Mouse (Mus musculus): ENCODE data around the gene Rdh9.

Gene Rdh9

GRCm38 (mm10) chr10:127776011-127776410 is at the start of gene Rdh9:
Gene Rdh9, plus strand, starts transcription at chr10:127776386.
- DNase-seq = no peak

- peak; percentile 56 to 68 for DNase-seq
Observed at GRCm38 (mm10) chr10:127728437-127728836, 47.7 kb upstream of the Rdh9 start.

GRCm38 (mm10) chr10:127730285-127730932 is 45.8 kb upstream of the Rdh9 start:
- no peak for DNase-seq

GRCm38 (mm10) chr10:127730933-127731310 is 45.3 kb upstream of the Rdh9 start:
- no peak for DNase-seq

- DNase-seq = no peak
Observed at GRCm38 (mm10) chr10:127731397-127731796, 44.8 kb upstream of the Rdh9 start.

- DNase-seq = peak; percentile 66 to 67
Observed at GRCm38 (mm10) chr10:127734434-127734833, 41.8 kb upstream of the Rdh9 start.

GRCm38 (mm10) chr10:127736266-127736665 is 39.9 kb upstream of the Rdh9 start:
- no peak for DNase-seq

- DNase-seq = no peak
Observed at GRCm38 (mm10) chr10:127736916-127737315, 39.3 kb upstream of the Rdh9 start.

- DNase-seq = no peak
Observed at GRCm38 (mm10) chr10:127737552-127737951, 38.6 kb upstream of the Rdh9 start.

GRCm38 (mm10) chr10:127738151-127738882 is 37.9 kb upstream of the Rdh9 start:
- peak; percentile 48 to 57 for DNase-seq

- peak; percentile 82 to 86 for DNase-seq
Observed at GRCm38 (mm10) chr10:127739083-127739660, 37.0 kb upstream of the Rdh9 start, which contains the start of gene Zbtb39. Gene Zbtb39, plus strand, starts transcription at chr10:127739538.

GRCm38 (mm10) chr10:127739661-127740161 is 36.5 kb upstream of the Rdh9 start:
- peak in 1 of 2 experiments; percentile 49 for DNase-seq

- DNase-seq = peak; percentile 51 to 78
Observed at GRCm38 (mm10) chr10:127744661-127745060, 31.5 kb upstream of the Rdh9 start.

GRCm38 (mm10) chr10:127745886-127746285 is 30.3 kb upstream of the Rdh9 start:
- no peak for DNase-seq

GRCm38 (mm10) chr10:127747254-127747653 is 28.9 kb upstream of the Rdh9 start:
- no peak for DNase-seq

GRCm38 (mm10) chr10:127748847-127749612 is 27.2 kb upstream of the Rdh9 start:
- no peak for DNase-seq

- DNase-seq = no peak
Observed at GRCm38 (mm10) chr10:127750136-127750777, 25.9 kb upstream of the Rdh9 start.

- no peak for DNase-seq
Observed at GRCm38 (mm10) chr10:127751548-127751947, 24.6 kb upstream of the Rdh9 start, which contains the start of gene Gpr182. Gene Gpr182, minus strand, starts transcription at chr10:127751732.

- peak; percentile 48 to 51 for DNase-seq
Observed at GRCm38 (mm10) chr10:127754566-127755166, 21.5 kb upstream of the Rdh9 start.

GRCm38 (mm10) chr10:127755246-127755645 is 20.9 kb upstream of the Rdh9 start:
- no peak for DNase-seq

GRCm38 (mm10) chr10:127755770-127756468 is 20.3 kb upstream of the Rdh9 start:
- DNase-seq = peak in 1 of 2 experiments; percentile 1

All from cerebellum, postnatal 14 days (tissue).